Mouse (Mus musculus) left cerebral cortex, adult 2 months (tissue): ENCODE measurements at regions not wholly inside any gene's neighbourhood (a gene's known extent, or its start where the extent isn't known, plus 50 kb on each side); places are given as distances from the start of the nearest gene placed in this dataset.

ENCODE experiments used
- DNase-seq, 2 experiments: peaks; one replicate each; pipeline ENCODE4 v3.0.0; 2021 to 2022; ENCODE audit warnings: low spot score in 2 of 2, mixed read lengths in 1 of 2; ENCODE audit errors: extremely low spot score in 1 of 2
- H3K27ac ChIP-seq: fragments of 200-600 bp; 2 replicates; pipeline ENCODE4 v1.8.1; 2022
- H3K4me3 ChIP-seq: fragments of 200-600 bp; 2 replicates; pipeline ENCODE4 v1.8.1; 2022
- CTCF ChIP-seq: fragments of 200-600 bp; IDR thresholded peaks from 2 replicates; pipeline ENCODE4 v1.8.1; 2022; ENCODE audit warnings: antibody characterized with exemption, mild to moderate bottlenecking, moderate library complexity
- intact Hi-C: fragments of 180-260 bp; cut with DNase I; formaldehyde crosslinking; loops from one replicate; pipeline ENCODE4 v1.15.1; 2025

GRCm38 (mm10) chr10:91236844-91237243 is 55.7 kb upstream of the Tmpo start:
- no peak overlapping the region for H3K27ac ChIP-seq
- peak; percentile 70 for TF ChIP-seq CTCF
- DNase-seq = no peak
- no peak overlapping the region for H3K4me3 ChIP-seq
- intact Hi-C loops = loop anchor here (2.0 kb wide), 1 partner anchor 66 kb away; no protein-coding TSS in a partner anchor

GRCm38 (mm10) chr10:91234709-91235108 is 53.6 kb upstream of the Tmpo start:
- no peak overlapping the region for H3K4me3 ChIP-seq
- DNase-seq = no peak
- no peak overlapping the region for H3K27ac ChIP-seq
- intact Hi-C loops = no loop called here
- TF ChIP-seq CTCF = no peak
